Mouse (Mus musculus): ENCODE measurements around the gene Plekha5.

- TF ChIP-seq POLR2A (IDR thresholded peaks at IDR 0.05; ENCODE audit: low read depth, low read length) = no peak
- TF ChIP-seq CTCF (IDR thresholded peaks at IDR 0.05; ENCODE audit: extremely low read depth, insufficient read length, insufficient replicate concordance, low read depth, low read length) = no peak
Observed at GRCm38 (mm10) chr6:140423846-140424200, at the start of gene Plekha5.
